Mouse (Mus musculus) gastrocnemius, postnatal 14 days (tissue): ENCODE measurements around the gene Smim17. TPM values are rescaled to one million over a fixed set of nuclear protein-coding genes. Genes with fewer than 3 reads are reported as not detected.
"Not testable (repeated sequence)": the region's sequence is repeated elsewhere in the genome, so short reads cannot be mapped to it uniquely, and the experiment has no call there.

ENCODE experiments used
- DNase-seq: peaks from one replicate; pipeline ENCODE4 v3.0.0; 2021; ENCODE audit warnings: mixed read lengths
- intact Hi-C: fragments of 180-260 bp; cut with DNase I; formaldehyde crosslinking; loops from one replicate; pipeline ENCODE4 v1.15.1; 2025; ENCODE audit warnings: low total_unique reads
- total RNA-seq, 2 experiments: library from RNA; stranded (reverse); gene quantifications; 2 replicates each; pipeline ENCODE4 v1.2.3; 2021

Gene Smim17
- total RNA-seq, 2 experiments from 2014 or later, result 0.33 TPM; not detected in 1

DNA sequence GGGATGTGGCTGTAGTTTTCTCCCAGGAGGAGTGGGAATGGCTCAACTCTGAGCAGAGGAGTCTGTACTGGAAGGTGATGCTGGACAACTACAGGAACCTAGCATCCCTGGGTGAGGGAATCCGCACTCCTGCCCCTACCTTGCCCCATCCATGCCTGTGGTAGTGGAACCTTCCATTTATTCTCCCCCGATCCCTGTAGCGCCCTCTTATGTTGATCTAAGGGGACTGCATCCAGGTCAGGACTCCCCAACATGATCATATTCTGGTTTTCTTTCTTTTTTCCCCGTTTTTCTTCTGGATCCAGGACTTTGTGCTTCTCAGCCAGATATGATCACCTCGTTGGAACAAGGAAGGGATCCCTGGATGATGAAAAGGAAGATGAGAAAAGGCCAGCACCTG is 9.1 kb upstream of the Smim17 start:
- intact Hi-C loops, result no loop called here
- no peak for DNase-seq

DNA sequence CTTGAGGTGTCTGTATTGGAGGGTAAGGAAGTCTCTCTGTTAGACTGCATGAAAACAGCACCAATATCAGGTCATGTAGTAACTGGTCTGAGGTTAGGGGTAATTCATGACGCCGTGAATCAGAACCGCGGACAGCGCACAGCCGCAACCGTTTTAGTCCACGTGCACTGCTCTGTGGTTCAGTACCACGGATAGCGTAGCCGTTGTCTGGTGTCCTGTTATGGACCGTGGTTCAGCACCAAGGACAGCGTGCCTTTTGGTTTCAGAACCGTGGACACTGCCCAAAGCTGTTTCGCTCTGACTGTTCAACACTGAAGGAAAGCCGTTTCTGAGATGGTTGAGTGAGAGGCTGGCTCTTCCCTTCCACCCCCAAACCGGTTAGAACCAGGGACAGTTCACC is 11.5 kb downstream of the Smim17 start, which contains the start of gene Gm20715:
Gm20715 (plus strand) TSS at position 235 of the 400 bp plus-strand sequence.
- DNase-seq, result peak; percentile 94
- intact Hi-C loops, result no loop called here

DNA sequence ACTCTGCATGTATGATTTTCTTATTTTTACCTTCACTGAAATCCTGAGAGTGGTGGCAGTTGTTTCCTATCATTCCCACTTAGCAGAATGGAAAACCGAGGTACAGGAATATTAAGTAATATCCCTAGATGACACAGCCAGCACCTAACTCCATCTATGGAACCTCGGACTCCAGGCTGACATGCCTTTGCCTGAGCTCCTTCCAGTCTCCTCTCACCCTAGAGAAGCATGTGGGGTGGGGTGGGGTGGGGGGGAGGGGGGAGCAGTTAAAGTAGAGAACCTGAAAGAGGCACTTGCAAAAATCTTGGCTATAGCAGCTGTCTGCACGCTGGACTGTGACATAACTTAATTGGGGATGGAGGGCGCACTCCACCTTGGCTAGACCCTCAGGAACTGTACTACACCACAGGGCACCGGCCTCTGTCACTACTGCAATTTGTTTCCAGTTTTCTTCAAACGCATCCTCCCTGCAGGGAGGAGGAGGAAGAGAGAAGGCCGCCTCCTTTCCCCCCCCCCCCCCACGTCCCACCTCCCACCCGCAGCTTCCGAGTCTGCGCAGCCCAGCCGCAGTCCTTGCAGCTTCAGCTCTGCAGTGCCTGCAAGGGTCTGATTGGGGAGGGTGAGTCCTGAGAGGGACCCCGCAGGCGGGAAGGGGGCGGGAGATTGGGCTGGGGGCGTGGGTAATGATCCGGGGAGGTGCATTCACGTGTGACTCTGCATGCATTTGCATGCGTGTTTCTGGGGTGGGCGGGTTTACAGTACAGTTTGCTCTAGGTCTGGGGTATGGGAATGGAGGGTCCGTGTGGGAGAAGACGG is 16.3 kb downstream of the Smim17 start:
- no peak for DNase-seq
- intact Hi-C loops, result no loop called here

DNA sequence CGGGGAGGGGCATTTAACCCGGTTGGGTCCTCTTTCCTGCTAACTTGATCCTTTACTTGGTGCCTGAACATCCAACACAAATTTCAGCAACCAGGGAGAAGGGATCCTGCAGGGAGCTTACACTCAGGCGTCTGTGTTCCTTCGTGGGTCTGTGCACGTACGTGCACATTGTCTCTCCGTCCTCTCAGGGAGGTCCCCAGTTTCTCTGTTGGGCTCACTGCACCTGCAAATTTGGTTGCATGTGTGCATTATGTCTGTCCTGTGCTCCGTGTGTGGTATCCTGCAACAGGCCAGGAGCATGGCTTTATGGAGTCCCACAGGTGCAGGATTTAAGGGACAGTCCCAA is 16.9 kb downstream of the Smim17 start:
- DNase-seq, result no peak
- intact Hi-C loops, result no loop called here

DNA sequence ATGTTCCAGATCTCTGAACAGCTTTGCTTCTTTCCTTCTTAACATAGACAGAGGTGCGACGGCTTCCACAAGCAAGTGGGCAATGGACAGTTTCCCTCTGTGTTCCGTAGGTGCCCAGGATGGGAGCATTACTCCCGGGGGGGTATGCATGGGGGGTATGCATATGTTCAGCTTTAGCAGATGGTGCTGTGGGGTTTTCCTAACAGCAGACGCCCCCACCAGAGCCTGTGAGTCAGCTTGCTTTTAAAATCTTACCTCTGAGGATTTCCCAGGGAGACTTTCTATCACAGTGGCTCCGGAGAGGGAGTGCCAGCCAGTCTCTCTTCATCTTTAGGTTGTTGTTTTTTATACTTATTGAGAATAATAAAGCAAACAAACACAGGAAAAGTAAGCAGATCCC is 21.4 kb downstream of the Smim17 start:
- DNase-seq, result no peak
- intact Hi-C loops, result no loop called here

DNA sequence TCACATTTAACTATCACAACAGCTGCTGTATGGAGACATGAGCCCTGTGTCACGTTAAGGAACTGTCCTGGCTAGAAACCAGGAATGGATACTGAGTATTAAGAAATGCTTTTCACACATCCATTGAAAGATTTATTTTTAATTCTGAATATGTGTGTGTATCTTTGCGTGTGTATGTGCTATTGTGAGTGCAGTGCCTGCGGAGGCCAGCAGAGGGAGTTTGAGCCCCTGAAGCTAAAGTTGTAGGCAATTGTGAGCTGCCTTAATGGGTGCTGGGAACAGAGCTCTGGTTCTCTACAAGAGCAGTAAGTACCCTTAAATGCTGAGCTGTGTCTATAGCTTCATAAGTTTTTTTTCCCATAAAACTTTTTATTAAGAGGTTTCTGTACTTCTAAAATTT is 30.9 kb downstream of the Smim17 start:
- intact Hi-C loops, result no loop called here

DNA sequence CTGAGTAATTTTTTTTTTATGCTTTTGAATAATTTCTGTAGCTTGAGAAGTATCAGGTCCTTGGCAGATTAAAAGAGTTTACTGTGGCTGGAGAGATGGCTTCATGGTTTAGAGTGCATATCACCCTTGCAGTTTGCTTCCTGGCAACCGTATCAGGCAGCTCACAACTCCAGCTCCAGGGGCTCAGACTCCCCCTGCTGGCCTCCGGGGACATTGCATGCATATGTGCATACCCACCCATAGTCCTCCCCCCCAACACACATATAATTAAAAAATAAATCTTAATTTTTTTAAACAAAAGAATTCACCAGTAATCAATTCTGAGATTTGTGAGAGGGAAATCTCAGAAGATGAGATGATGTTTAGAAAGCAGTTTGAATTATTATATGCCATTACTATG is 31.8 kb downstream of the Smim17 start:
- no peak for DNase-seq
- intact Hi-C loops, result loop anchor here (5.0 to 10.0 kb wide), 2 partner anchors 73 to 494 kb away; no protein-coding TSS in a partner anchor

More for the DNA sequence above, 30.9 kb downstream of the Smim17 start:
- DNase-seq, result no peak

DNA sequence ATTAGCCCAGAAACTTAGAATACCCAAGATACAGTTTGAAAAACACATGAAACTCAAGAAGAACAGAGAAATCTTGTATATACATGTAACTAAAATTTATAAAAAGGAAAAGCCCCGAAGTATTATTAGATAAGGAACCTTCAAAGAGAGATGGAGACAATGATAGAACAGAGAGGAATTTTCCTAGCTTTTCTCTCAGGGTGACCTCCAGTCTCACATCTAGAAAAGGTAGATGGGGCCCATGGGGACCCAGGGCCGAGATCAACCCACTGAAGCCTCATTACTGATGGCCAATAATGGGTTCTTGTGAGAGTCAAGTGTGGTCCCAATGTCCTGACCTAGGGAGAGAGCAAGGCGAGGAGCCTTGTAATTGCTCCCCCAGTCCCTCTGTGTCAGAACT is 39.9 kb downstream of the Smim17 start, which contains the start of gene Olfr1344:
Olfr1344 (plus strand) TSS at position 301 of the 400 bp plus-strand sequence.
- DNase-seq, result no peak
- intact Hi-C loops, result loop anchor here (10.0 kb wide), 1 partner anchor 486 kb away; no protein-coding TSS in a partner anchor

DNA sequence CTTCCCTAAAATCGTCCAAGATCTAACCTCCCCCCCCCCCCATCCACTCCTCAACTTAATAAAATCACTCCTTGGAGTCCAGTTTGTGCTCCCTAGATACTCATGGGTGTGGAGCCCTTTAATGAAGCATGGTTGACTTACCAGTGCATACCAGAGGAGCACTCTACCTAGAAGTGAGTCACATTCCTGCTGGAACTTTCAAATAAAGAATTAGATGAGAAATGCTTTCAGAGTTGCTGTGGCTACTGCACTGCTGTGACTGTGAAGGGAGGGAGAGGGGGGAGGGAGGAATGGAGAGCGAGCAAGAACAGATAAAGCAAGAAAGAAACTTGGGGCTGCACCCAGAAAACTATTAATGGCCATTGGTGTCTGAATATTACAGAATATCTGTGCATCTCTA is 42.7 kb downstream of the Smim17 start:
- intact Hi-C loops, result no loop called here
- no peak for DNase-seq

DNA sequence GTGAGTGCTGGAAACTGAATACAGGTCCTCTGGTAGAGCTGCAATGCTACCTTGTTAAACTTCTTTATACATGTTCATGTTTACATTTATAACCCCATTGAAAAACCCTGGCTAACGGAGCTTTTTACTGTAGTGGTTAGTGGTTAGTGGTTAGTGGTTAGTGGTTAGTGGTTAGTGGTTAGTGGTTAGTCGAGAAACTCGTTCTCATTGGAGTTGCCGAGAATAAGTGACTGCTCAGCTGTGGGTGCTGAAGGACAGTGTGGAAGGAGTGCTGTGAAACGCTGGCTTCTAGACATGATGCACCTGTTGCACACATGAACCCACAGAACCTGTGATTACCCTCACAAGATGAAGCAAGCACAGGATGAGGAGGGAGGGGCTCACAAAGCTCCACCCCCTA is 49.3 kb downstream of the Smim17 start:
- no peak for DNase-seq
- intact Hi-C loops, result no loop called here

DNA sequence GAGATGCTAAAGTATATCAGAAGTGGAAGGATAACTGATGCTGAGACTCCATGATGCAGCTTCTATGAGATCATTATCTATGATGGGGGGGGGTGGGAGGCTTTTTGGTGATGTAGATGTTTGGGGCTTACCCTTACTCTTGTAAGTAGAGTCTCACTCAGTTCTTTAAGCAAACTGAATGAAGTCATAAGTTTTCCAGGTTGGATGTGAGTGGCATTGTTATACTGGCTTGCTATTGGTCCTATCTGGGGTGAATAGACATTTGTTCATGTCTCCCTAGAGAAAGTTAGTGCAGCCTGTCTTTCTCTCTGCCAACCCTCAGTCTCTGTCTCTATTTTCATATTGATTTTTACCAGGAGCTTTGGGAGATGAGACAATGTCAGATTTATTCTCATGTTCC is 57.4 kb downstream of the Smim17 start, which contains the start of gene Olfr1336:
Olfr1336 (plus strand) TSS at position 301 of the 400 bp plus-strand sequence.
- DNase-seq, result no peak
- intact Hi-C loops, result no loop called here

DNA sequence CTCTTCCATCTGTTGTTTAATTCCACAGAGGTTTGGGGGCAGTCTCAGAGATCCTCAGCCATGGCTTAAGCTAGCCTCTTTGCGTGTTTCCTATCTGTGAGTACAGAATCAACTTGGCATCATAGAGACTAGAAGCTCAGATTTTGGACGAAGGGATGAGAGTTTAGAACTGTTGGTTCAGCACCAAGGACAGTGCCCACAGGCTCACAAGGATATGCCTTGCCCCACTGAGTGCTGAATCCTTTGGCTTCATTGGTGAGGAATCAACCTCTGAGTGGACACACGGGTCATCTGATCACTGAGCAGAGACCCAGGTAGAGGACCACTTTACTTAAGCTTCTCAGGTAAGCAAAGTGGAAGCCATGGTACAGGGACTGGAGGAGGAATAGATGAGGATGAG is 57.9 kb downstream of the Smim17 start:
- no peak for DNase-seq
- intact Hi-C loops, result no loop called here

DNA sequence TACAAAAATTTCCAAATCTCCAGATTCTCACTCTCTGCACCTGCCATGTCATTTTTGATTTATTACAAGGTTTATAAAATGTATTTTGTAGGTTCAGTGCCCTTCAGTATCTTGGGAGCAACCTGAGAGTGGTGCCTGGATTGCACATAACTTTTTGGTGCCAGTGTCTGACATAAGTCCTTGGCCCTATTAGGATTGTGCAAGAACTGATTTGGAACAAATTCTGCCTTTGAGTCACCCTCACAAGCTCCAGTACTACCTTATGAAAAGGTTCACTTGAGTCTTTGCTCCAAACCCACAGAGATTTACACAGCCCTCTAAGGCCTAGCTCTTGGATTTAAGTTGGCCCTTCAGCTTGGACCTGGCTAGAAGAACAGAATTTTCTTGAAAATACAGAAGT is 68.4 kb downstream of the Smim17 start, which contains the start of gene Olfr1346:
Olfr1346 (plus strand) TSS at position 151 of the 400 bp plus-strand sequence.
- DNase-seq, result no peak
- intact Hi-C loops, result no loop called here

DNA sequence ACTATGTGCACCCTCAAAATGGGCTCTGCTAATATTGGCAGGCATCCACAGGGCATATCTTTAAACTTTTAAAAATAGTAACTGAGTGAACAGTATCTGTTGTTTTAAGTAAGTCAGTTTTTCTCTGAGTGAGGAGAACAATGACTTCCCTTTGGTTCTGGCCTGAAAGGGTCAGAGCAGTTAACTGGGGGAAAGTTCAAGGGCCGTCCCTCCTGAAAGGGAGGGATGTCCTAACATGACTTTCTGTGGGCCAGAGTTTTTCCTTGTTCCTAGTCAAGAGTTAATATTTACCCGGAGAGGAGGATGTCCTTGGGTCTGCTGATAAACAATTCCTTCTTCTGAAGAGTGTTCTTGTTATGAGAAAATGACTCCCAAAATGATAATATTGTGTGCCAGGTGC is 79.1 kb downstream of the Smim17 start:
- intact Hi-C loops, DNase-seq: not testable (repeated sequence)

Other genes starting within 250 kb of the Smim17 start
- 10 to 100 TPM; 32.0 to 32.6 TPM for gene Zfp787, start 242.7 kb upstream of the Smim17 start, total RNA-seq
- 1 to 10 TPM; 6.0 to 6.1 TPM for gene Zfp444, start 226.5 kb upstream of the Smim17 start, total RNA-seq
- not detected for gene Galp, start 201.6 kb upstream of the Smim17 start, total RNA-seq
- gene Zscan5b, start 176.4 kb upstream of the Smim17 start, total RNA-seq, result not detected
- not detected for gene Epp13, start 146.0 kb upstream of the Smim17 start, total RNA-seq
- 1 to 10 TPM; 1.9 to 2.4 TPM for gene Zfp667, start 112.1 kb upstream of the Smim17 start, total RNA-seq
- under 1 TPM; 0.39 to 0.51 TPM for gene Zfp583, start 67.4 kb upstream of the Smim17 start, total RNA-seq
- under 1 TPM; 0.06 to 0.11 TPM for gene Gm3854, start 55.0 kb upstream of the Smim17 start, total RNA-seq
- gene Zfp78, start 35.4 kb upstream of the Smim17 start, total RNA-seq, result 1 to 10 TPM in 1 of 2 experiments, under 1 TPM in 1; 0.82 to 1.7 TPM
- gene Zfp28, start 15.4 kb upstream of the Smim17 start, total RNA-seq, result 1 to 10 TPM; 1.9 to 2.2 TPM
- gene Gm20715, start 11.6 kb downstream of the Smim17 start, total RNA-seq, result not detected
- not detected for gene Olfr1344, start 40.0 kb downstream of the Smim17 start, total RNA-seq
- gene Olfr1336, start 57.5 kb downstream of the Smim17 start, total RNA-seq, result not detected
- not detected for gene Olfr1346, start 68.4 kb downstream of the Smim17 start, total RNA-seq
- gene Olfr5, start 88.2 kb downstream of the Smim17 start, total RNA-seq, result not detected
- gene Olfr1347, start 101.0 kb downstream of the Smim17 start, total RNA-seq, result not detected
- not detected for gene Olfr1348, start 110.0 kb downstream of the Smim17 start, total RNA-seq
- gene Olfr1349, start 124.2 kb downstream of the Smim17 start, total RNA-seq, result not detected
- gene Olfr1350, start 166.1 kb downstream of the Smim17 start, total RNA-seq, result not detected